Mouse (Mus musculus) layer of hippocampus, adult 18-20 months (tissue): ENCODE results near the gene Tmem170b. TPM values are rescaled to one million over a fixed set of nuclear protein-coding genes. Genes with fewer than 3 reads are reported as not detected.
"Not testable (repeated sequence)": the region's sequence is repeated elsewhere in the genome, so short reads cannot be mapped to it uniquely, and the experiment has no call there.

ENCODE experiments used
- DNase-seq, 2 experiments: peaks; one replicate each; pipeline ENCODE4 v3.0.0; 2022; ENCODE audit warnings: low spot score in 2 of 2
- total RNA-seq, 2 experiments: library from RNA; stranded (reverse); gene quantifications; 2 replicates each; pipeline ENCODE4 v1.2.3; 2021

The Tmem170b gene
- total RNA-seq, 2 experiments from 2014 or later = 93.5 to 95.5 TPM

DNA sequence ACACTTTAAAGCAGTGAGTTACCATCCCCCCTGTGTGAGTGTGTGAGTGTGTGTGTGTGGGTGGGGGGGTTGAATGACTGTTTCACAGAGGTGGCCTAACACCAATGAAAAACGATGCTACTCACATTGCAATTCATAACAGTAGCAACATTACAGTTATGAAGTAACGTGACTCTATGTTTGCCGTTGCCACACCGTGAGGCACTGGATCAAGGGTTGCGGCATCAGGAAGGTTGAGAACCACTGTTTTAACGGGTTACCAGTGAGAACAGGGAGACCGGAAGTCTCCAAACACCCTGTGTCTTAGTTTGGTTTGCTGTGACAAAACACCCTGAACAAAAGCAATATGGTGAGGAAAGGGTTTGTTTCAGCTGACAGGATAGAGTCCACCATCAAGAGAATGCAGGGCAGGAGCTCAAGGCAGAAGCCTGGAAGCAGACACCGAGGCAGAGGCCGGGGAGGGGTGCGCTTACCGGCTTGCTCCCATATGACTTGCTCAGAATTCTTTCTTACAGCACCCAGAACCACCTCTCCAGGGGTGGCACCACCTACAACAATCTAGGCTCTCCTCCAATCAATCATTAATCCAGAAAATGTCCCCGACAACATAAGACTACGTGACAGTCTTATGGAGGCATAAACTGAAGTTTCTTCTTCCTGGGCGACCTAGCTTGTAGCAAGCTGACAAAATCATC is 57.9 kb downstream of the Tmem170b start:
- no peak for DNase-seq

GRCm38 (mm10) chr13:41669951-41670350 is 64.2 kb downstream of the Tmem170b start:
- DNase-seq = no peak

DNA sequence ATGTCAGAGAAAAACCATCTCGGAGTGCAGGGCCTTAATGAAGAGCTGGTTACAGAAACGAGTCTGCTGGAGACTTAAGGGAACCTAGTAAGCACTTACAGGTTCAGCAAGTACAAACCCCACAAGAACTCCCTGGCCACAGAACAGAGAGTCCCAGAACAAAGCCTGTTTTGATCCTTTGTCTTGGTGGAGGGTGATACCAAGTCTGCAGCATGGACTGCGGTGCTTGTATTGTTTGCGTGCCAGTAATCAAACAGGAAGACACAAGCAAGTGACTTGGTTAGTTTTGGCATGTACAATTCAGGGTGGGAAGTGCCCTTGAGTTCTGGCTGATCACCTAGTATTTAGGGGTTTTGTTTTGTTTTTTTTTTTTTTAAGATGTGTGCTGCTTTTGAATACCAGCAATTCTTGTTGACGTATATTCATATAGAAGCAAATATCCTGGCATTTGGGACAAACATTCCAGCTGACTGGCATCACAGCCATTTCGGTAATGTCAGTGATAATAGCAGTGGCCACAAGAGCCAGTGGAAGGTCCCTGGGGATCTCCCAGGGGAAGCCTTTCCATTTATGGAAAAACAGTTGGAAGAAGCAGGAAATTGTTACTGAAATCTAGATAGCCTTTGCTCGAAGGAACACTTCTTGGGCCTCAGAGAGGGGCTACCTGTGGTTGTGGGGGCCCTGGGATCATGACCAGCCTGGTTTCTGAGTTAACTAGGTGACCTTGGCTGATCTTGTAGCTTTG is 64.9 kb downstream of the Tmem170b start:
- DNase-seq = no peak

GRCm38 (mm10) chr13:41671136-41671705 is 65.5 kb downstream of the Tmem170b start:
- DNase-seq = no peak

DNA sequence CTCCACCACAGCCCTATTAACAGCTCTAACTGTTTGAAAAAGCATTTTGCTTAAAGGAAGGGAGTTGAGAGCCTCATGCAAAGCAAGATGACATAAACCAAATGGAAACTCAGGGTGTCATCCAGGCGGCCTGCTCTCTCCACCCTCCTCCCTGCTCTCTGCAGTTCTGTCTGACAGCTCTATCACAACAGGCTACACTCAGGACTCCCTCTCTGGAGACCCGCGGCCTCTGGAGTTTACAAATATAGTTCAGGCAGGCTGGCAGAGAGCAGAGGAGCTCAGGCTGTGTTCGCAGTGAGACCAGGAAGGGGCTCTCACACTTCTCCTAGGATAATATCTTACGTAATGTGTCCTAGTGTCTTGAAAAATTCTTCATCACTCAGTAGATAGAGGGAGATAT is 67.2 kb downstream of the Tmem170b start:
- DNase-seq = not testable (repeated sequence)

DNA sequence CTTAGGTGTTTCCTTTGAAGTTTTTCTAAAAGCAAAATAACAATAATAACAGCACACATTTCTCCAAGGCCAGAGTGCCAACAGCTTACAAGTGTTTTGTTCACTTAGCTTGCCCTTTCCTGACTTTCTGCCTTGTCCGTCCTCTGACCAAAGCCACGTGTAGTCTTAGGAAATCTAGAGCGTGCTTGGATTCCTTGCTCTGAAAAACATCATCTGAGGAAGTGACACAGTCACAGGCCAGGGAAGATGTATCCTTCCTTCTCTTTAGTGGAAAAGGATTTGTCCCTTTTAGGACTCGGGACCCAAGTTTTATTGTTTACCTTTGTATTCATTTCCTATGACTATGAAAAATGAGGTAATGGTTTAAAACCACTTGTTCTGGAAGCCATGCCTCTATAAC is 67.8 kb downstream of the Tmem170b start:
- DNase-seq = no peak

DNA sequence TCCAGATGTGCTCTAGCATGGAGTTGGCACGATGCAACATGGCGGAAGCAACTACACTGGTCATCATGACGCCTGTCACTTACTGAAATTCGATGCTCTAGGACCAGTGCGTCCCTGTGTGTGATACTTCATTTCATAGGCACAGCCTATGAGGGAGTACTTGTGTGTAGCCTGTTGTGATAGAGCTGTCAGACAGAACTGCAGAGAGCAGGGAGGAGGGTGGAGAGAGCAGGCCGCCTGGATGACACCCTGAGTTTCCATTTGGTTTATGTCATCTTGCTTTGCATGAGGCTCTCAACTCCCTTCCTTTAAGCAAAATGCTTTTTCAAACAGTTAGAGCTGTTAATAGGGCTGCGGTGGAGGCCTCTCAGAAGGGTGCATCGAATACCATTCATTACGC is 68.9 kb downstream of the Tmem170b start:
- DNase-seq = not testable (repeated sequence)

- DNase-seq = no peak
Observed at GRCm38 (mm10) chr13:41675498-41675897, 69.8 kb downstream of the Tmem170b start.

GRCm38 (mm10) chr13:41675966-41676835 is 70.5 kb downstream of the Tmem170b start:
- DNase-seq = no peak

GRCm38 (mm10) chr13:41676836-41677186 is 71.1 kb downstream of the Tmem170b start:
- DNase-seq = no peak

- DNase-seq = no peak
Observed at GRCm38 (mm10) chr13:41680854-41681549, 75.3 kb downstream of the Tmem170b start.

- DNase-seq = peak in 1 of 2 experiments; percentile 32
Observed at GRCm38 (mm10) chr13:41682341-41683119, 76.8 kb downstream of the Tmem170b start.

DNA sequence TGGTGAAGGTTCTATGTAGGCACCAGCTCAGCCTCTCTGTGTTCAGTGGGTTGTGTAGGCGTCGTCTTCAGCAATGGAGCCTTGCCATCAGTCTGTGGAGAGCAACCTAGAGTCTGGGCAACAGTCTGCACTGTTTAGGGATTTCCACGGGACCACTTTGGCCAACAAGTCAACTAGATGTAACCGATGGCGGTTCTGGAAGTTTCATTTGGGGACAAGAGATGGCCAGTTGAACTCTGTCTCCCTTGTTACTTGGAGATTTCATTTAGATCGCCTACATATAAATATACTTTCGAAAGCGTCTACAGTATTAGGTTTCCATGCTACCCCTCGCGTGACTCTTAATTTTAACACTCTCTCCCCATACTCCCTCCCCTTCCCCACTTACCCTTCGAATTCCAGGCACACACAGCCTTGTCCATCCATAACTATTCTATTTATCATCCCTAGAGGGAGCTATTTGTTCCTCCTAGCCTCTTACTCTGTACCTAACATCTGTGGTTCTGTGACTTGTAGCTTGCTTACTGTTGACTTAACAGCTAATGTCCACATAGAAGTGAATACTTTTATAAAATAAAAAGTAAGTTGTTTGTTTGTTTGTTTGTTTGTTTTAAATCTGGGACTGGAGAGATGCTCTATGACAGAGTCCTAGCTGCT is 77.8 kb downstream of the Tmem170b start:
- DNase-seq = no peak

GRCm38 (mm10) chr13:41685499-41685898 is 79.8 kb downstream of the Tmem170b start:
- no peak for DNase-seq

DNA sequence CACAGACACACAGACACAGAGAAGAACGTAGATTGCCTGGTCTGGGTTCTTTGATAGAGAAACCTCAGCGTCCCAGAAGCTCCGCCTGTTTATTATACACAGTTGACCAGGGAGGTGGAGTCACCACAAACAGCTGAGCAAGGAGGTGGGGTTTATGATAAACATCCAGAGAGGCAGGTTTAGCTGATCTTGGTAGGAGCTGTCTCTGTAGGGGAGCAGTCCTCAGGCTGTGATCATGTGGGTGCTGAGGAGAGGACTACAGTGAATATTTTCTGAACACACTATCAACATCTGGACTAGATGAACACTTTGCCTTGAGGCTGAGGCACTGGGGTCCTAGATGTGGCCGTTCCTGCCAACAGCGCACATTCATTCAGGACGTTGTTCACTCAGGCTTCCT is 83.3 kb downstream of the Tmem170b start:
- DNase-seq = no peak

- no peak for DNase-seq
Observed at GRCm38 (mm10) chr13:41689598-41690045, 83.9 kb downstream of the Tmem170b start.
